ENCODE assay signal across 8 mouse cellular contexts in genomic region chr9:45121769-45122168, GRCm38 (mm10). TPM values are rescaled to one million over a fixed set of nuclear protein-coding genes. Genes with fewer than 3 reads are reported as not detected.
DNase-seq lines count a peak whose midpoint lies in the region; ATAC-seq lines count a peak whose summit lies in the region.

No protein-coding gene starts in this region.

- H3K4me1 ChIP-seq in intestine, embryonic 16.5 days (ENCODE audit: control insufficient read depth, insufficient read depth, low read length) = peaks cover 22% of the 10 kb centered on the region
- H3K4me1 ChIP-seq in midbrain, embryonic 10.5 days = peaks cover 21% of the 10 kb centered on the region

- H3K4me3 ChIP-seq in intestine, embryonic 16.5 days (ENCODE audit: low read length) = peak overlapping the region; percentile 0; the same call in 1 of the 2 replicates
- H3K4me3 ChIP-seq in midbrain, embryonic 10.5 days = peak overlapping the region; percentile 35; the same call in 1 of the 2 replicates

- H3K27ac ChIP-seq in intestine, embryonic 16.5 days (ENCODE audit: low read length) = no peak overlapping the region
- H3K27ac ChIP-seq in midbrain, embryonic 10.5 days (replicated peaks) = 0 out of 2 replicates have a peak overlapping the region, but pooled peaks have one; percentile 20

- peak; percentile 71 for DNase-seq in adrenal gland, adult 2 months
- DNase-seq in embryo, embryonic 11 days = peak; percentile 85
- peak; percentile 38 to 70 for DNase-seq in gastrocnemius, postnatal 4 days (ENCODE audit: low spot score in 2 of 2)
- peak; percentile 76 to 81 for DNase-seq in left cerebral cortex, postnatal 36 days (ENCODE audit: low spot score in 2 of 2)
- DNase-seq in midbrain, embryonic 10.5 days (ENCODE audit: low spot score) = peak; percentile 78
- peak; percentile 66 for DNase-seq in skeletal muscle tissue, adult 2 months (ENCODE audit: low read depth, low spot score)

- 5% methylated on average over 10 of the region's 10 CpGs for WGBS in intestine, embryonic 16.5 days
- whole genome bisulfite sequencing in midbrain, embryonic 10.5 days = 6% methylated on average over 10 of the region's 10 CpGs

- H3K36me3 ChIP-seq in intestine, embryonic 16.5 days (ENCODE audit: control insufficient read depth, insufficient read depth, low read length) = no peaks in the 10 kb centered on the region
- 0 out of 2 replicates have a peak, but pooled peaks cover 9% of the 10 kb centered on the region for H3K36me3 ChIP-seq in midbrain, embryonic 10.5 days

- peak; percentile 67 for ATAC-seq in intestine, embryonic 16.5 days
- no peak for ATAC-seq in erythroblast, adult 5-6 weeks (replicated peaks; ENCODE audit: low FRiP score, poor library complexity, severe bottlenecking)

- intact Hi-C loops in left cerebral cortex, postnatal 36 days (cut with DNase I) = loop anchor here (2.0 kb wide), 1 partner anchor 15 kb away; no protein-coding TSS in a partner anchor

- no peaks in the 10 kb centered on the region for H3K27me3 ChIP-seq in intestine, embryonic 16.5 days (replicated peaks; ENCODE audit: control insufficient read depth, insufficient read depth, low read length)
- H3K27me3 ChIP-seq in midbrain, embryonic 10.5 days (ENCODE audit: low read depth, poor library complexity, severe bottlenecking) = peaks cover 37% of the 10 kb centered on the region

- peak overlapping the region; percentile 48 for H3K4me2 ChIP-seq in intestine, embryonic 16.5 days (ENCODE audit: low read depth, low read length)

- no peaks in the 10 kb centered on the region for H3K9me3 ChIP-seq in intestine, embryonic 16.5 days (ENCODE audit: control insufficient read depth, low read length)
- no peaks in the 10 kb centered on the region for H3K9me3 ChIP-seq in midbrain, embryonic 10.5 days (replicated peaks)

- H3K9ac ChIP-seq in intestine, embryonic 16.5 days (ENCODE audit: low read depth, low read length) = peak overlapping the region; percentile 48; the same call in 1 of the 2 replicates

RNA-seq across cellular contexts. Expression of gene Scn2b, which starts 4.2 kb away (rescaled TPM):
- 10 to 100 TPM; 10.4 to 13.5 TPM for total RNA-seq in adrenal gland, adult 2 months (2021)
- 2.0 and 2.2 TPM in 2 replicates for polyA plus RNA-seq in adrenal gland, adult 2 months (2012; rRNA removed)
- total RNA-seq in gastrocnemius, postnatal 4 days (2021) = 1 to 10 TPM; 1.9 to 2.0 TPM
- polyA plus RNA-seq in intestine, embryonic 16.5 days (2015; fragmentation: Nextera tagmentation; extraction: Ambion mirVana) = 1.9 and 2.1 TPM in 2 replicates
- total RNA-seq in left cerebral cortex, postnatal 36 days (2021) = 100 to 1,000 TPM; 251 to 273 TPM
- 4.2 and 5.6 TPM in 2 replicates for polyA plus RNA-seq in midbrain, embryonic 10.5 days (2016; fragmentation: Nextera tagmentation; extraction: Ambion mirVana)
- 0.77 TPM in 1 of 2 replicates, not detected in the other for total RNA-seq in erythroblast, adult 5-6 weeks (2015; ENCODE audit: low replicate concordance)
- total RNA-seq in erythroblast, adult 5-6 weeks (2017; ENCODE audit: low replicate concordance) = not detected in 2 replicates

RNA-seq across cellular contexts. Expression of gene Scn4b, which starts 16.4 kb away (rescaled TPM):
- 1 to 10 TPM in 1 of 2 experiments, under 1 TPM in 1; 0.46 to 1.0 TPM for total RNA-seq in adrenal gland, adult 2 months (2021)
- polyA plus RNA-seq in adrenal gland, adult 2 months (2012; rRNA removed) = 0.18 and 0.51 TPM in 2 replicates
- total RNA-seq in gastrocnemius, postnatal 4 days (2021) = 10 to 100 TPM; 23.5 to 26.0 TPM
- polyA plus RNA-seq in intestine, embryonic 16.5 days (2015; fragmentation: Nextera tagmentation; extraction: Ambion mirVana) = 0.13 and 0.15 TPM in 2 replicates
- 10 to 100 TPM; 68.8 to 73.4 TPM for total RNA-seq in left cerebral cortex, postnatal 36 days (2021)
- polyA plus RNA-seq in midbrain, embryonic 10.5 days (2016; fragmentation: Nextera tagmentation; extraction: Ambion mirVana) = 0.16 and 0.28 TPM in 2 replicates
- total RNA-seq in erythroblast, adult 5-6 weeks (2015; ENCODE audit: low replicate concordance) = not detected in 2 replicates
- total RNA-seq in erythroblast, adult 5-6 weeks (2017; ENCODE audit: low replicate concordance) = not detected in 2 replicates

RNA-seq across cellular contexts. Expression of gene Jaml, which starts 42.8 kb away (rescaled TPM):
- 1 to 10 TPM; 1.0 to 2.9 TPM for total RNA-seq in adrenal gland, adult 2 months (2021)
- 0.06 and 0.08 TPM in 2 replicates for polyA plus RNA-seq in adrenal gland, adult 2 months (2012; rRNA removed)
- under 1 TPM; 0.54 to 0.57 TPM for total RNA-seq in gastrocnemius, postnatal 4 days (2021)
- 100 and 102 TPM in 2 replicates for polyA plus RNA-seq in intestine, embryonic 16.5 days (2015; fragmentation: Nextera tagmentation; extraction: Ambion mirVana)
- total RNA-seq in left cerebral cortex, postnatal 36 days (2021) = under 1 TPM; 0.62 to 0.63 TPM
- 0.10 and 0.14 TPM in 2 replicates for polyA plus RNA-seq in midbrain, embryonic 10.5 days (2016; fragmentation: Nextera tagmentation; extraction: Ambion mirVana)
- total RNA-seq in erythroblast, adult 5-6 weeks (2015; ENCODE audit: low replicate concordance) = 2.7 and 3.1 TPM in 2 replicates
- 1.2 and 3.6 TPM in 2 replicates for total RNA-seq in erythroblast, adult 5-6 weeks (2017; ENCODE audit: low replicate concordance)

Comparison
In these comparisons a context has a peak if more than half of its experiments do, and no peak if none do; other contexts are left out.
1. RNA of gene Scn2b, which starts 4.2 kb away (total RNA-seq): 251 to 273 TPM in left cerebral cortex, postnatal 36 days; 10.4 to 13.5 TPM in adrenal gland, adult 2 months, 1.9 to 2.0 TPM in gastrocnemius, postnatal 4 days and 0.77 TPM in erythroblast, adult 5-6 weeks; every median in the first group is over 10 times any median in the second.
2. RNA of gene Scn4b, which starts 16.4 kb away (total RNA-seq): 68.8 to 73.4 TPM in left cerebral cortex, postnatal 36 days and 23.5 to 26.0 TPM in gastrocnemius, postnatal 4 days; 0.46 to 1.0 TPM in adrenal gland, adult 2 months and not detected in erythroblast, adult 5-6 weeks; every median in the first group is over 10 times any median in the second.
3. Peak in every context shown above with its lines, with median percentiles within 50 percentile points of each other: DNase-seq.